8 mouse cellular contexts compared by ENCODE assay signal in genomic region chr3:116835770-116836680, GRCm38 (mm10). TPM values are rescaled to one million over a fixed set of nuclear protein-coding genes. Genes with fewer than 3 reads are reported as not detected.
A peak's percentile ranks its signal among the peaks of the same experiment; 100 is the strongest.
DNase-seq lines count a peak whose midpoint lies in the region; ATAC-seq lines count a peak whose summit lies in the region.

No protein-coding gene starts in this region.

- DNase-seq in NIH3T3 (ENCODE audit: low read depth), result peak; percentile 98
- peak; percentile 93 to 95 for DNase-seq in cerebellum, postnatal 10 days
- peak; percentile 79 to 88 for DNase-seq in frontal cortex, postnatal 14 days (ENCODE audit: low spot score in 2 of 2)
- peak; percentile 98 for DNase-seq in hindbrain, embryonic 14.5 days (ENCODE audit: low spot score)
- peak; percentile 82 to 85 for DNase-seq in layer of hippocampus, postnatal 36 days
- DNase-seq in lung, postnatal 36 days, result peak; percentile 96
- DNase-seq in retina, postnatal 1 day, result peak; percentile 94
- peak; percentile 64 to 80 for DNase-seq in urinary bladder, adult 18-20 months (ENCODE audit: low spot score in 2 of 2)

- H3K9ac ChIP-seq in hindbrain, embryonic 14.5 days, result peak overlapping the region; percentile 41

- H3K4me1 ChIP-seq in hindbrain, embryonic 14.5 days (replicated peaks; ENCODE audit: control insufficient read depth, insufficient read depth, low read length), result no peaks in the 10 kb centered on the region

- WGBS in hindbrain, embryonic 14.5 days, result 24% methylated on average over 21 of the region's 21 CpGs

- H3K27ac ChIP-seq in hindbrain, embryonic 14.5 days, result no peak overlapping the region

- peak overlapping the region; percentile 53 for H3K4me2 ChIP-seq in hindbrain, embryonic 14.5 days (replicated peaks)

- H3K27me3 ChIP-seq in hindbrain, embryonic 14.5 days (ENCODE audit: control insufficient read depth, insufficient read depth, low read length), result no peaks in the 10 kb centered on the region

- H3K4me3 ChIP-seq in hindbrain, embryonic 14.5 days (replicated peaks; ENCODE audit: low read length), result peak overlapping the region; percentile 23

- H3K36me3 ChIP-seq in hindbrain, embryonic 14.5 days (replicated peaks; ENCODE audit: control insufficient read depth, insufficient read depth), result no peaks in the 10 kb centered on the region

- no peaks in the 10 kb centered on the region for H3K9me3 ChIP-seq in hindbrain, embryonic 14.5 days (ENCODE audit: control insufficient read depth, low read length)

- ATAC-seq in hindbrain, embryonic 14.5 days (ENCODE audit: low FRiP score), result peak; percentile 87

RNA-seq across cellular contexts. Expression of gene Frrs1, which starts 23.2 kb away (rescaled TPM):
- 4.8 and 6.0 TPM in 2 replicates for polyA plus RNA-seq in hindbrain, embryonic 14.5 days (2014; fragmentation: Nextera tagmentation; extraction: Ambion mirVana)
- 1 to 10 TPM in 1 of 2 experiments, under 1 TPM in 1; 0.77 to 1.5 TPM for total RNA-seq in layer of hippocampus, postnatal 36 days (2021)

RNA-seq across cellular contexts. Expression of gene Agl, which starts 28.1 kb away (rescaled TPM):
- 18.9 and 19.5 TPM in 2 replicates for polyA plus RNA-seq in hindbrain, embryonic 14.5 days (2014; fragmentation: Nextera tagmentation; extraction: Ambion mirVana)
- total RNA-seq in layer of hippocampus, postnatal 36 days (2021), result 10 to 100 TPM; 24.9 to 28.4 TPM
